Mouse (Mus musculus): ENCODE results near the gene Haus2. TPM values are rescaled to one million over a fixed set of nuclear protein-coding genes. Genes with fewer than 3 reads are reported as not detected.

The Haus2 gene
- polyA plus RNA-seq, 1 experiment = 34.5 TPM

- Histone ChIP-seq H3K9me3 (replicated peaks; ENCODE audit: control insufficient read depth, insufficient read depth, low read length, poor library complexity, severe bottlenecking) (no peaks in the 10 kb centered on the region), H3K4me3 (ENCODE audit: low read depth, low read length) (no peak overlapping the region), H3K36me3 (ENCODE audit: control insufficient read depth, insufficient read depth, low read length, poor library complexity, severe bottlenecking) (no peaks in the 10 kb centered on the region), H3K9ac (ENCODE audit: low read depth, poor library complexity, severe bottlenecking) (no peak overlapping the region; the same call in 1 of the 2 replicates), H3K27me3 (ENCODE audit: control insufficient read depth, insufficient read depth, low read length, poor library complexity, severe bottlenecking) (no peaks in the 10 kb centered on the region; the same call in 1 of the 2 replicates), H3K27ac (ENCODE audit: insufficient read depth, low read length) (no peak overlapping the region), H3K4me1 (ENCODE audit: control insufficient read depth, insufficient read depth, low read length) (peaks cover 2% of the 10 kb centered on the region)
- TF ChIP-seq POLR2A (IDR thresholded peaks at IDR 0.05; ENCODE audit: insufficient read depth, low read length) (no peak), EP300 (IDR thresholded peaks at IDR 0.05; ENCODE audit: insufficient read depth, low read depth, low read length) (no peak), CTCF (IDR thresholded peaks at IDR 0.05; ENCODE audit: low read depth, low read length) (no peak)
Observed at GRCm38 (mm10) chr2:120628076-120628865, 19.1 kb downstream of the Haus2 start.

GRCm38 (mm10) chr2:120628886-120629735 lies 19.9 kb downstream of the Haus2 start, which contains the start of gene Stard9:
Gene Stard9, plus strand, starts transcription at chr2:120629121.
- TF ChIP-seq EP300 (IDR thresholded peaks at IDR 0.05; ENCODE audit: insufficient read depth, low read depth, low read length) (no peak), POLR2A (IDR thresholded peaks at IDR 0.05; ENCODE audit: insufficient read depth, low read length) (no peak), CTCF (IDR thresholded peaks at IDR 0.05; ENCODE audit: low read depth, low read length) (peak; percentile 0)
- H3K9me3 ChIP-seq (replicated peaks; ENCODE audit: control insufficient read depth, insufficient read depth, low read length, poor library complexity, severe bottlenecking) = peaks cover 3% of the 10 kb centered on the region
- peaks cover 2% of the 10 kb centered on the region for H3K4me1 ChIP-seq (ENCODE audit: control insufficient read depth, insufficient read depth, low read length)
- H3K27me3 ChIP-seq (ENCODE audit: control insufficient read depth, insufficient read depth, low read length, poor library complexity, severe bottlenecking) = no peaks in the 10 kb centered on the region
- no peaks in the 10 kb centered on the region; the same call in 1 of the 2 replicates for H3K36me3 ChIP-seq (ENCODE audit: control insufficient read depth, insufficient read depth, low read length, poor library complexity, severe bottlenecking)
- H3K9ac ChIP-seq (ENCODE audit: low read depth, poor library complexity, severe bottlenecking) = peak within 1 kb of the TSS; percentile 68
- H3K27ac ChIP-seq (ENCODE audit: insufficient read depth, low read length) = no peak within 1 kb of the TSS
- H3K4me3 ChIP-seq (ENCODE audit: low read depth, low read length) = peak within 1 kb of the TSS; percentile 91

- no peak for TF ChIP-seq CTCF (IDR thresholded peaks at IDR 0.05; ENCODE audit: low read depth, low read length)
- TF ChIP-seq POLR2A (IDR thresholded peaks at IDR 0.05; ENCODE audit: insufficient read depth, low read length) = no peak
- TF ChIP-seq EP300 (IDR thresholded peaks at IDR 0.05; ENCODE audit: insufficient read depth, low read depth, low read length) = no peak
Observed at GRCm38 (mm10) chr2:120630246-120630645, 21.1 kb downstream of the Haus2 start.

GRCm38 (mm10) chr2:120630655-120631054 lies 21.5 kb downstream of the Haus2 start:
- TF ChIP-seq CTCF (IDR thresholded peaks at IDR 0.05; ENCODE audit: low read depth, low read length) (no peak), EP300 (IDR thresholded peaks at IDR 0.05; ENCODE audit: insufficient read depth, low read depth, low read length) (no peak), POLR2A (IDR thresholded peaks at IDR 0.05; ENCODE audit: insufficient read depth, low read length) (no peak)
- Histone ChIP-seq H3K9ac (ENCODE audit: low read depth, poor library complexity, severe bottlenecking) (no peak overlapping the region), H3K4me3 (ENCODE audit: low read depth, low read length) (no peak overlapping the region), H3K9me3 (replicated peaks; ENCODE audit: control insufficient read depth, insufficient read depth, low read length, poor library complexity, severe bottlenecking) (peaks cover 17% of the 10 kb centered on the region), H3K36me3 (ENCODE audit: control insufficient read depth, insufficient read depth, low read length, poor library complexity, severe bottlenecking) (no peaks in the 10 kb centered on the region; the same call in 1 of the 2 replicates), H3K27ac (ENCODE audit: insufficient read depth, low read length) (no peak overlapping the region), H3K4me1 (ENCODE audit: control insufficient read depth, insufficient read depth, low read length) (peaks cover 2% of the 10 kb centered on the region), H3K27me3 (ENCODE audit: control insufficient read depth, insufficient read depth, low read length, poor library complexity, severe bottlenecking) (no peaks in the 10 kb centered on the region)

More at GRCm38 (mm10) chr2:120630246-120630645, 21.1 kb downstream of the Haus2 start:
- peaks cover 2% of the 10 kb centered on the region for H3K4me1 ChIP-seq (ENCODE audit: control insufficient read depth, insufficient read depth, low read length)
- H3K4me3 ChIP-seq (ENCODE audit: low read depth, low read length) = no peak overlapping the region
- H3K27ac ChIP-seq (ENCODE audit: insufficient read depth, low read length) = no peak overlapping the region
- no peak overlapping the region for H3K9ac ChIP-seq (ENCODE audit: low read depth, poor library complexity, severe bottlenecking)
- no peaks in the 10 kb centered on the region; the same call in 1 of the 2 replicates for H3K36me3 ChIP-seq (ENCODE audit: control insufficient read depth, insufficient read depth, low read length, poor library complexity, severe bottlenecking)
- no peaks in the 10 kb centered on the region for H3K27me3 ChIP-seq (ENCODE audit: control insufficient read depth, insufficient read depth, low read length, poor library complexity, severe bottlenecking)
- peaks cover 12% of the 10 kb centered on the region for H3K9me3 ChIP-seq (replicated peaks; ENCODE audit: control insufficient read depth, insufficient read depth, low read length, poor library complexity, severe bottlenecking)

- no peak overlapping the region for H3K4me3 ChIP-seq (ENCODE audit: low read depth, low read length)
- no peak overlapping the region for H3K9ac ChIP-seq (ENCODE audit: low read depth, poor library complexity, severe bottlenecking)
- H3K27me3 ChIP-seq (ENCODE audit: control insufficient read depth, insufficient read depth, low read length, poor library complexity, severe bottlenecking) = no peaks in the 10 kb centered on the region
- peaks cover 2% of the 10 kb centered on the region for H3K4me1 ChIP-seq (ENCODE audit: control insufficient read depth, insufficient read depth, low read length)
- H3K27ac ChIP-seq (ENCODE audit: insufficient read depth, low read length) = no peak overlapping the region
- no peaks in the 10 kb centered on the region; the same call in 1 of the 2 replicates for H3K36me3 ChIP-seq (ENCODE audit: control insufficient read depth, insufficient read depth, low read length, poor library complexity, severe bottlenecking)
- TF ChIP-seq POLR2A (IDR thresholded peaks at IDR 0.05; ENCODE audit: insufficient read depth, low read length) = no peak
- no peak for TF ChIP-seq CTCF (IDR thresholded peaks at IDR 0.05; ENCODE audit: low read depth, low read length)
- no peak for TF ChIP-seq EP300 (IDR thresholded peaks at IDR 0.05; ENCODE audit: insufficient read depth, low read depth, low read length)
- peaks cover 20% of the 10 kb centered on the region for H3K9me3 ChIP-seq (replicated peaks; ENCODE audit: control insufficient read depth, insufficient read depth, low read length, poor library complexity, severe bottlenecking)
Observed at GRCm38 (mm10) chr2:120631521-120631920, 22.3 kb downstream of the Haus2 start.

All from ES-Bruce4 (cell line).